Mouse (Mus musculus) cerebellum, adult 11 months (tissue): ENCODE data around the gene Gm11115.

ENCODE experiments used
- DNase-seq: peaks from one replicate; pipeline ENCODE4 v3.0.0; 2022

The Gm11115 gene

DNA sequence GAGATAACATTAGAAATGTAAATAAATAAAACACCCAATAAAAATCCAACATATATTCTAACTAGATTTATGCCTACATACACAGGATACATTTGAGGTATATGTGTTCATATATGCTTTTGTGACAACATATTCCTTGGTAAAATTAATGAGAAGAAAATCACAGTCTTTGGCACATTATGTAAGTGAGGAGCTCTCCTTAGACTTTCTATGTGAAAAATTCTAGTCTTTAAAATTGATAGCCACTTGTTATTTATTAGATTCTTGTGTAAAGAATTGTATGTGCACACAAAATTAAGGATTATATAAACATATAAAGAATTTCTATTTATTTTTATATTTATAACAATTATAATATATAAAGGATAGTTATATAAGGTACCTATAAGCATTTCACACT lies at the start of gene Gm11115:
Gene Gm11115, minus strand, starts transcription at position 101 of the 400 bp plus-strand sequence.
- DNase-seq: no peak

DNA sequence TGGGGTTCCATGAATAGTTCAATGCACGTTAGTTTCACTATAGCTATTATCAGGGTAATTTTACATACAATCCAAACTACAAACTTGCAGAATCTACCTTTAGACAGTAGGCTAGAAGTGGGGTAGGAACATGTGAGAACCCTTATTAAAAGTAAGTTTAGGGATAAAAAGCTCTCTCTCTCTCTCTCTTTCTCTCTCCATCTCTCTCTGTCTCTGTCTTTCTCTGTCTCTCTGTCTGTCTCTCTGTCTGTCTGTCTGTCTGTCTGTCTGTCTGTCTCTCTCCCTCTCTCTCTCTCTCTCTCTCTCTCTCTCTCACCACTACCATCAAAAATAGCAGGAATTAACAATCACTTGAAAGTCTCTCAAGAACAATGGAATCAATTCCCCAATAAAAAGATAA lies 42.5 kb downstream of the Gm11115 start, which contains the start of gene Gm11116:
Gene Gm11116, minus strand, starts transcription at position 101 of the 400 bp plus-strand sequence.
- no peak for DNase-seq
